Mouse (Mus musculus) MEL (cell line): ENCODE results near the gene Kdelc2.

Source experiments
- CTCF ChIP-seq, 3 experiments: IDR thresholded peaks in 2 of 3; conservative IDR thresholded peaks in 1 of 3; 2 replicates each; pipeline ENCODE4 v1.5.1; 2011 to 2012; ENCODE audit warnings: low read length in 3 of 3, low read depth in 2 of 3, mild to moderate bottlenecking in 2 of 3, improper control_type of control experiment in 1 of 3, inconsistent platforms in 1 of 3, mixed read lengths in 1 of 3, moderate library complexity in 1 of 3; ENCODE audit not compliant: control insufficient read depth in 1 of 3, insufficient read depth in 1 of 3, poor library complexity in 1 of 3, severe bottlenecking in 1 of 3
- KAT2A ChIP-seq: conservative IDR thresholded peaks from 2 replicates; pipeline ENCODE4 v1.6.1; 2012; ENCODE audit warnings: low read depth, low read length, improper control_type of control experiment, inconsistent platforms
- MAX ChIP-seq: IDR thresholded peaks from 2 replicates; pipeline ENCODE4 v1.6.1; 2011; ENCODE audit warnings: low read length, improper control_type of control experiment
- MAZ ChIP-seq: IDR thresholded peaks from 2 replicates; pipeline ENCODE4 v1.6.1; 2012; ENCODE audit warnings: low read depth, mild to moderate bottlenecking, inconsistent platforms, low read length, improper control_type of control experiment
- MXI1 ChIP-seq: IDR thresholded peaks from 2 replicates; pipeline ENCODE4 v1.6.1; 2011; ENCODE audit warnings: mild to moderate bottlenecking, low read depth, low read length, improper control_type of control experiment
- POLR2A ChIP-seq, 2 experiments: IDR thresholded peaks; 2 replicates each; pipeline ENCODE4 v1.6.1; 2011 to 2012; ENCODE audit warnings: low read length in 2 of 2, mild to moderate bottlenecking in 2 of 2, control low read depth in 1 of 2, improper control_type of control experiment in 1 of 2, low read depth in 1 of 2, moderate library complexity in 1 of 2; ENCODE audit not compliant: control insufficient read depth in 1 of 2, insufficient read depth in 1 of 2, poor library complexity in 1 of 2
- SMC3 ChIP-seq: IDR thresholded peaks from 2 replicates; pipeline ENCODE4 v1.6.1; 2011; ENCODE audit warnings: low read depth, low read length, improper control_type of control experiment
- TAL1 ChIP-seq: IDR thresholded peaks from 2 replicates; pipeline ENCODE4 v1.6.1; 2012; ENCODE audit warnings: mild to moderate bottlenecking, inconsistent platforms, low read length, moderate library complexity, mixed read lengths

DNA sequence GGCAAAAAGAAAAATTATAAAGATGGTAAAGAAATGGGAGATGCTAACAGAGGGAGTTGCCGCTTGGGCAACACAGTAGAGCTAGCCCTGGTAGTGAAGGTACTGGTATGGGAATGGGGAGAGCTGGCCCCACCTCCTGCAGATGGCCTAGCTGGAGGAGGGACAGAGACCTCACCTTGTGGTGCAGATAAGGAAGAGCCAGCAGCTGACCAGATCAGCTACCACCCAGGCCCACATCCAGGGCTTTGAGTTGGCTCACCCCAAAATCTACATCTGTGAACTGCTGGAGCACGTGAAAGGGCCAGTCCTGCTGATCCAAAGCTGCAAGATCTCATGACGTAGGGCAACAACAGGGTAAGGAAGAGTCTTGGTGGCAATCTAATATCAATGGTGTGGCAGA is 42.9 kb downstream of the Kdelc2 start:
- TF ChIP-seq MXI1: no peak
- no peak for TF ChIP-seq MAZ
- no peak for TF ChIP-seq POLR2A (IDR thresholded peaks at IDR 0.05; ENCODE audit: control insufficient read depth in 1 of 2, insufficient read depth in 1 of 2, low read depth in 1 of 2, low read length in 2 of 2, poor library complexity in 1 of 2)
- no peak for TF ChIP-seq TAL1
- no peak for TF ChIP-seq KAT2A
- TF ChIP-seq CTCF (IDR thresholded peaks at IDR 0.05 in 2 of 3, conservative IDR thresholded peaks at IDR 0.05 in 1 of 3; ENCODE audit: control insufficient read depth in 1 of 3, insufficient read depth in 1 of 3, low read depth in 2 of 3, low read length in 3 of 3, poor library complexity in 1 of 3, severe bottlenecking in 1 of 3): no peak
- no peak for TF ChIP-seq SMC3
- TF ChIP-seq MAX: no peak
